Comparison of ENCODE assay signal across 15 mouse cellular contexts in the genomic region with DNA sequence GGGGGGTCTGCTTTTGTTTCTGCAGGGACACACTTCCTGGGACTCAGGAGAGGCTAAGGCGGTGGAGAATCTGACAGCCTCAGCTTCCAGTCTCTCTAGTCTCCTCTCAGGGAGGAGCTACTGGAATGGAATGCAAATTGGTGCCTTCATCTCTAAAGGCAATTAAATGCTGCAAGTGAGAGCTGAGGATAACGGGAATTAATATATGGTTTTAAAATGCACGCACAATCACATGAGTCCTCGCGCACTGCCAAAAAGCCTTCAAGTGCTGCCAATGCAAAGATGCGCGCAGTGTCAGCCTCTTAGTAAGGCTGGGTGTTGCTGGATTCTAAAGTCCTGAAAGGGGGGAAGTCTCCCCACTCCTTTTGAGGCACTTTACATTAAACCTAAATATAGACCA. TPM values are rescaled to one million over a fixed set of nuclear protein-coding genes. Genes with fewer than 3 reads are reported as not detected.
DNase-seq lines count a peak whose midpoint lies in the region; ATAC-seq and TF ChIP-seq lines count a peak whose summit lies in the region.
"Had no signal": no experiment of that assay in that cellular context is flagged by ENCODE, and none has a peak within 500 bp of the region (broad histone marks: within the 10 kb centered on the region; RNA-seq: fewer than 3 reads in every experiment).

No protein-coding gene starts in this region.

- TF ChIP-seq POLR2A in lung, adult 2 months (IDR thresholded peaks at IDR 0.05; ENCODE audit: borderline replicate concordance, extremely low read depth, low read depth, low read length): no peak
- TF ChIP-seq POLR2A in olfactory bulb, adult 2 months (IDR thresholded peaks at IDR 0.05; ENCODE audit: insufficient read depth, low read depth, low read length): no peak

- ATAC-seq in lung, embryonic 14.5 days (ENCODE audit: insufficient read depth): no peak
- peak; percentile 75 for ATAC-seq in forebrain, embryonic 14.5 days
- no peak for ATAC-seq in megakaryocyte progenitor cell, adult 5-6 weeks (replicated peaks; ENCODE audit: poor library complexity)

- no peak overlapping the region for H3K4me2 ChIP-seq in lung, embryonic 14.5 days
- H3K4me2 ChIP-seq in forebrain, embryonic 14.5 days (ENCODE audit: low read length): peak overlapping the region; percentile 32
- H3K4me2 ChIP-seq: embryonic facial prominence, embryonic 13.5 days; heart, embryonic 15.5 days had no signal

- H3K4me1 ChIP-seq in lung, embryonic 14.5 days (ENCODE audit: insufficient read depth): no peaks in the 10 kb centered on the region
- H3K4me1 ChIP-seq in lung, adult 2 months (ENCODE audit: control insufficient read depth, insufficient read depth, low read length): peaks cover 4% of the 10 kb centered on the region; the same call in 1 of the 2 replicates
- H3K4me1 ChIP-seq in forebrain, embryonic 14.5 days (ENCODE audit: control insufficient read depth, insufficient read depth, low read length): peaks cover 37% of the 10 kb centered on the region
- H3K4me1 ChIP-seq in olfactory bulb, adult 2 months (ENCODE audit: control insufficient read depth, insufficient read depth, low read length): peaks cover 36% of the 10 kb centered on the region

- WGBS in lung, embryonic 14.5 days: 54% methylated on average over 7 of the region's 7 CpGs
- whole genome bisulfite sequencing in lung, adult 2 months: 89% methylated on average over 7 of the region's 7 CpGs
- 22% methylated on average over 7 of the region's 7 CpGs for WGBS in forebrain, embryonic 14.5 days
- 20% methylated on average over 7 of the region's 7 CpGs for WGBS in olfactory bulb, adult 2 months

- no peak overlapping the region for H3K4me3 ChIP-seq in lung, embryonic 14.5 days (ENCODE audit: low read depth, low read length)
- no peak overlapping the region for H3K4me3 ChIP-seq in lung, adult 2 months (replicated peaks; ENCODE audit: extremely low read depth, low read depth, low read length)
- no peak overlapping the region for H3K4me3 ChIP-seq in forebrain, embryonic 14.5 days (ENCODE audit: low read depth, low read length)
- no peak overlapping the region for H3K4me3 ChIP-seq in olfactory bulb, adult 2 months (ENCODE audit: insufficient read depth, low read depth, low read length)
- H3K4me3 ChIP-seq: embryonic facial prominence, embryonic 13.5 days; heart, embryonic 15.5 days had no signal

- H3K27me3 ChIP-seq in lung, embryonic 14.5 days (ENCODE audit: insufficient read depth, low read length): no peaks in the 10 kb centered on the region
- no peaks in the 10 kb centered on the region for H3K27me3 ChIP-seq in forebrain, embryonic 14.5 days (replicated peaks; ENCODE audit: control insufficient read depth, insufficient read depth, low read length)
- H3K27me3 ChIP-seq: embryonic facial prominence, embryonic 13.5 days; heart, embryonic 15.5 days had no signal

- DNase-seq in lung, embryonic 14.5 days: peak; percentile 55
- DNase-seq in lung, adult 2 months: no peak
- DNase-seq in forebrain, embryonic 14.5 days (ENCODE audit: low spot score): peak; percentile 84
- peak; percentile 9 for DNase-seq in mesoderm, embryonic 11.5 days (ENCODE audit: low read depth, low spot score)
- DNase-seq in thymus, postnatal 10 days (ENCODE audit: low spot score in 2 of 2): no peak
- DNase-seq: cerebellum, postnatal 10 days; kidney, adult 11 months; liver; lung, postnatal 10 days; right cerebral cortex, adult 18-20 months had no signal

- H3K36me3 ChIP-seq in lung, embryonic 14.5 days (ENCODE audit: insufficient read depth): no peaks in the 10 kb centered on the region
- H3K36me3 ChIP-seq in forebrain, embryonic 14.5 days (ENCODE audit: control insufficient read depth, insufficient read depth, low read length): no peaks in the 10 kb centered on the region
- H3K36me3 ChIP-seq: heart, embryonic 15.5 days had no signal

- no peaks in the 10 kb centered on the region for H3K9me3 ChIP-seq in lung, embryonic 14.5 days (ENCODE audit: low read depth, low read length)
- H3K9me3 ChIP-seq in forebrain, embryonic 14.5 days (replicated peaks; ENCODE audit: control insufficient read depth, low read length): no peaks in the 10 kb centered on the region
- H3K9me3 ChIP-seq: embryonic facial prominence, embryonic 13.5 days; G1E; heart, embryonic 15.5 days had no signal

- no peak overlapping the region for H3K9ac ChIP-seq in lung, embryonic 14.5 days
- H3K9ac ChIP-seq in forebrain, embryonic 14.5 days (ENCODE audit: low read length): no peak overlapping the region
- H3K9ac ChIP-seq: embryonic facial prominence, embryonic 13.5 days; heart, embryonic 15.5 days had no signal

- TF ChIP-seq CTCF in lung, embryonic 14.5 days (IDR thresholded peaks at IDR 0.05; ENCODE audit: low read depth): no peak
- TF ChIP-seq CTCF in lung, adult 2 months (IDR thresholded peaks at IDR 0.05; ENCODE audit: insufficient read depth, low read length): no peak
- no peak for TF ChIP-seq CTCF in olfactory bulb, adult 2 months (IDR thresholded peaks at IDR 0.05; ENCODE audit: insufficient read depth, low read depth, low read length)

- no peak overlapping the region for H3K27ac ChIP-seq in lung, embryonic 14.5 days (ENCODE audit: low read depth)
- peak overlapping the region; percentile 58 for H3K27ac ChIP-seq in forebrain, embryonic 14.5 days (ENCODE audit: low read depth, low read length)
- peak overlapping the region; percentile 65 for H3K27ac ChIP-seq in olfactory bulb, adult 2 months (ENCODE audit: insufficient read depth, low read depth, low read length)
- H3K27ac ChIP-seq: embryonic facial prominence, embryonic 13.5 days; heart, embryonic 15.5 days had no signal

RNA-seq across cellular contexts. Expression of gene Nin, which starts 42.6 kb away (rescaled TPM):
- polyA plus RNA-seq in lung, embryonic 14.5 days (2014; fragmentation: Nextera tagmentation; extraction: Ambion mirVana): 20.8 and 25.1 TPM in 2 replicates
- polyA plus RNA-seq in lung, adult 2 months (2012; rRNA removed): 14.9 and 18.9 TPM in 2 replicates
- 14.8 and 26.9 TPM in 2 replicates for polyA plus RNA-seq in forebrain, embryonic 14.5 days (2014; fragmentation: Nextera tagmentation; extraction: Ambion mirVana)
- polyA plus RNA-seq in olfactory bulb, adult 2 months (2012; ENCODE audit: insufficient read depth, insufficient read length, low replicate concordance, missing spikeins): 62.8 TPM in 1 of 2 replicates, not detected in the other
- 117 and 120 TPM in 2 replicates for total RNA-seq in megakaryocyte progenitor cell, adult 5-6 weeks (2015)
- 190 and 207 TPM in 2 replicates for total RNA-seq in megakaryocyte progenitor cell, adult 5-6 weeks (2017)

Comparison
In these comparisons a context has a peak if more than half of its experiments do, and no peak if none do; other contexts are left out.
1. DNase-seq: peak in lung, embryonic 14.5 days (single experiment), forebrain, embryonic 14.5 days (single experiment) and mesoderm, embryonic 11.5 days (single experiment); none in lung, adult 2 months (single experiment) and thymus, postnatal 10 days (0 of 2).